Mouse (Mus musculus): ENCODE results near the gene Cntnap1.

DNA sequence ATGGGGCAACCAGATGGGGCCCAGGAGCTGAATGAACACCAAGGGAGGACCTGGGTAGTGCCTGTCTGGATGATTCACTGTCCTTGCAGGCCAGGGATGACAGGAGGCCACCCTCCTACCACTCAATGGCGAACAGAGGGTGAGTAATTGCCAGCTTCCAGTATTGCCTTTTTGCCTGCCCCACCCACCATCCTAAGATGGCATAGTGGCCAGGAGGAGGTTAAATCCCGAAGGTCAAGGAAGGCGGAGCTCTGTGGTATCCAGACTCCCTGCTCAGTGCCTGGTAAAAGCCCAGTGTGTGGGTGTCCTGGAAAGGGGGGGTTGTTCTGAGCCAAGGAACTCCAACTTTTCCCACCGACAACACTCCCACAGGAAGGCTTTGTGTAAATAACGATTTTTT, 8.0 kb upstream of the Cntnap1 start:
- TF ChIP-seq CTCF (IDR thresholded peaks at IDR 0.05; ENCODE audit: control insufficient read depth, insufficient read depth, low read length), result no peak
- TF ChIP-seq POLR2A (IDR thresholded peaks at IDR 0.05; ENCODE audit: borderline replicate concordance, control insufficient read depth, low read depth, low read length), result no peak
